24 mouse cellular contexts compared by ENCODE assay signal in the genomic region with DNA sequence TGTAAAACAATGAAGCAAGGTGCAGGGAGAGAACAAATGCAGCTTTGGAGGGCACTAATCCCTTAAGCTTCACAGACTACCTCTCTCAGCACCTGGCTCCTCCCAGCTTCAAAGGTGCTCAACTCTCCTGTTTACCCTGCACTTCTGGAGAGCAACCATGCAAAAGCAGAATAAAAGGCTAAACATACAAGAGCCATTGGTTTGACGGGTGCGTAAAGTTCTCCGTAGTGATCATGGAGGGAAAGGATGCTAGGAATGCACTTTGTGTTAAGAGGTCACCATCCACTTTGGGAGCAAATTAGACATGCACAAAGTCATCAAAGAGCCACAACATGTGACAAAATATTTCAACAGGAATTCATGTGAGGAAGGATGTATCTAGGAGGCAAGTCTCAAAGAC.
"Had no signal": no experiment of that assay in that cellular context is flagged by ENCODE, and none has a peak within 500 bp of the region (broad histone marks: within the 10 kb centered on the region; RNA-seq: fewer than 3 reads in every experiment).

No protein-coding gene starts in this region.

- H3K9me3 ChIP-seq: hindbrain, embryonic 13.5 days; hindbrain, embryonic 15.5 days; limb, embryonic 10.5 days; limb, embryonic 12.5 days; liver, embryonic 15.5 days had no signal

- H3K27ac ChIP-seq: gastrocnemius, adult 2 months; hindbrain, embryonic 13.5 days; hindbrain, embryonic 15.5 days; hindbrain, postnatal 0 days; layer of hippocampus, adult 2 months; left cerebral cortex, adult 2 months; limb, embryonic 12.5 days; liver, embryonic 13.5 days; liver, embryonic 15.5 days had no signal

- H3K4me2 ChIP-seq: heart, embryonic 11.5 days; hindbrain, embryonic 13.5 days; hindbrain, embryonic 15.5 days; limb, embryonic 12.5 days; liver, embryonic 11.5 days; liver, embryonic 13.5 days; liver, embryonic 15.5 days had no signal

- H3K4me3 ChIP-seq: gastrocnemius, adult 2 months; hindbrain, embryonic 13.5 days; hindbrain, embryonic 15.5 days; layer of hippocampus, adult 2 months; left cerebral cortex, adult 2 months; limb, embryonic 10.5 days; limb, embryonic 12.5 days; liver, embryonic 13.5 days; liver, embryonic 15.5 days had no signal

- H3K4me1 ChIP-seq: hindbrain, embryonic 13.5 days; hindbrain, embryonic 15.5 days; liver, embryonic 13.5 days; liver, embryonic 15.5 days had no signal

- ATAC-seq: hindbrain, postnatal 0 days; intestine, postnatal 0 days; liver, postnatal 0 days had no signal

- H3K27me3 ChIP-seq: hindbrain, embryonic 13.5 days; hindbrain, embryonic 15.5 days; limb, embryonic 12.5 days; liver, embryonic 13.5 days; liver, embryonic 15.5 days had no signal

- H3K9ac ChIP-seq: hindbrain, embryonic 13.5 days; hindbrain, embryonic 15.5 days; limb, embryonic 12.5 days; liver, embryonic 13.5 days; liver, embryonic 15.5 days; liver, postnatal 0 days had no signal

- H3K36me3 ChIP-seq: hindbrain, embryonic 13.5 days; hindbrain, embryonic 15.5 days; limb, embryonic 10.5 days; limb, embryonic 12.5 days; liver, embryonic 13.5 days; liver, embryonic 15.5 days had no signal

- DNase-seq: gastrocnemius, adult 2 months; gastrocnemius, postnatal 14 days; gastrocnemius, postnatal 36 days; heart, adult 18-20 months; heart, postnatal 10 days; heart, postnatal 36 days; kidney, adult 18-20 months; kidney, postnatal 10 days; kidney, postnatal 25 days; kidney, postnatal 4 days; liver; liver, embryonic 13.5 days; liver, postnatal 0 days had no signal
